Mouse (Mus musculus) liver, embryonic 16.5 days (tissue): ENCODE measurements around the gene Rnf152. TPM values are rescaled to one million over a fixed set of nuclear protein-coding genes. Genes with fewer than 3 reads are reported as not detected.

ENCODE experiments used
- ATAC-seq: fragments of 200-750 bp; cut with Nextera tagmentation; 2 replicates; pipeline ENCODE4 v1.8.0; 2017; ENCODE audit warnings: low read depth, mild to moderate bottlenecking, moderate number of reproducible peaks, moderate library complexity
- H3K27ac ChIP-seq: fragments of 300-500 bp; sonication (generic); 2 replicates; pipeline ENCODE4 v1.5.1; 2014; ENCODE audit warnings: mild to moderate bottlenecking, low read length
- H3K27me3 ChIP-seq: fragments of 300-500 bp; sonication (generic); 2 replicates; pipeline ENCODE4 v1.6.1; 2014; ENCODE audit warnings: low read depth, low read length, mixed read lengths; ENCODE audit not compliant: control insufficient read depth, insufficient read depth
- H3K36me3 ChIP-seq: fragments of 300-500 bp; sonication (generic); 2 replicates; pipeline ENCODE4 v1.6.1; 2014; ENCODE audit warnings: mild to moderate bottlenecking; ENCODE audit not compliant: control insufficient read depth, insufficient read depth
- H3K4me1 ChIP-seq: fragments of 300-500 bp; sonication (generic); 2 replicates; pipeline ENCODE4 v1.6.1; 2014; ENCODE audit warnings: low read depth, low read length, mixed read lengths; ENCODE audit not compliant: control insufficient read depth
- H3K4me2 ChIP-seq: fragments of 300-500 bp; sonication (generic); 2 replicates; pipeline ENCODE4 v1.6.1; 2014; ENCODE audit warnings: low read depth, low read length, mixed read lengths
- H3K4me3 ChIP-seq: fragments of 300-500 bp; sonication (generic); 2 replicates; pipeline ENCODE4 v1.5.1; 2014; ENCODE audit warnings: low read depth, mild to moderate bottlenecking, low read length
- H3K9ac ChIP-seq: fragments of 300-500 bp; sonication (generic); 2 replicates; pipeline ENCODE4 v1.6.1; 2014; ENCODE audit warnings: low read depth, low read length
- H3K9me3 ChIP-seq: fragments of 300-500 bp; sonication (generic); replicated peaks from 2 replicates; pipeline ENCODE4 v1.6.1; 2016; ENCODE audit warnings: low read length; ENCODE audit not compliant: control insufficient read depth
- WGBS: fragments of 180-500 bp; shearing (Covaris S2); extraction: QIAGEN DNeasy Blood & Tissue Kit; methylation state at CpG from one replicate; pipeline ENCODE4 v1.1.7; 2014; ENCODE audit not compliant: insufficient replicate concordance; 5-methylcytosine and 5-hydroxymethylcytosine counted together
- polyA plus RNA-seq: library from polyadenylated mRNA; unstranded; fragments of >200 nt; fragmentation: Nextera tagmentation; extraction: Ambion mirVana; gene quantifications from 2 replicates; pipeline ENCODE4 v1.2.1, GENCODE M21; 2015

Gene Rnf152
- polyA plus RNA-seq, 1 experiment from 2014 or later: 0.19 TPM

DNA sequence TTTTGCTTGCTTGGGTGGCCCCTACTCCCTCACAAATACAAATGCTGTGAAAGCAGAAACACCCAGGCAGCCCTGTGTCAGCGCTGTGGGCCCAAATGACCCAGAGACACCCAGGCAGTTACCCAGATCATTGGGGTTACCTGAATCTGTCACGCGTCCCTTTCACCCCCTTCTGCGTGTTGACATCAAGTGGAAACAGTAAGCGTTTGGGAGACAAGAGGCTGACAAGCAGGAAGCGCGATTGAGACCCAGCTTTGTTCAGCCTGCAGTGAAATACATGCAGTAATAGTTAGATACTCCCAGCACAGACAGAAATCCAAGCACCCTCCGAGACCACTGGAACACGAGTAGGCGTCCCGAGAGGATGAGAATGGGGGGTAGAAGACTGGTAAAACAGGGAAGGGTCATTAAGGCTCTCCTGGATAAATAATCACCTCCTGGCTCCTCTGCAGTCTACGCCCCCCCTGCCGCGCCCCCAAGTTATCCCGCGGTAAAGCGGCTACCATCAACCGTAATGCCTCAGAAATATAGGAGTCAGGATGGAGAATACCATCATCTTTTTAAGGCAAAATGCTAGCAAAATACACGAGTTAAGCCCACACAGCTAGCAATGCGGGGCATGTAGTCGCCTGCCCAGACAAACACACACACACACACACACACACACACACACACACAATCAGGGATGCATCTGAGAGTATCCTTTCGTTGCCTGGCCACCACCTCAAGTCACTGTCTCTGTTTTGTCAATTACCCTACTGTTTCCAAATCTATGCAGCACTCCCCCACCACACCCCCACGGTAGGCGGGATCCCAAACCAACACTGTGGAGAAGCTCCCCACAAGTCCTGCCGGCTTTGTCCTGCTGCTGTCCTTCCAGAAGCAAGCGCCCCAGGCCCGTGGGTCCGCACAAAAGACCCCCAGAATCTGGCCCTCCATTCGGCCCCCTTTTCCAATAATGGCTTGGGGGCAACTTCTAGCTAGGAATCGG lies 1.3 kb downstream of the Rnf152 start:
- 9% methylated on average over 30 of the region's 30 CpGs for WGBS

DNA sequence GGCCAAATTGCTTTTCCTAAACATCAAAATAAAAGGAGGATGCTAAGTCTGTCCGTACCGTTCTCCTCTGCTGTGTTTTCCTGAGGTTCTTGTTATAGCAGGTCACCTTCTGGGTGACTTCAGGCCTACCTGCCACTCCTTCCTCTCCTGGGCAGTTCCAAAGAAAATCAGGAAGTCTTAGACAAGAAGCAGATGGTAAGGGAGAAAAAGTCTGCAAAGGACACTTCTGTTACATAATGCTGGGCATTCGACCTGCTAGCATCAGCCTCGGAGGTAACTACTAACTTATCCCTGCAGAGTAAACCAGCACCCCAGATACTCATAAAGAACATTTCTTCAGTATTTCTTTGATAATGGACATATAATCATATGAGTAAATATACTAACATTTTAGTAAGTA lies 4.7 kb downstream of the Rnf152 start:
- Histone ChIP-seq H3K9ac (no peak overlapping the region), H3K36me3 (no peaks in the 10 kb centered on the region), H3K27ac (no peak overlapping the region), H3K4me3 (no peak overlapping the region), H3K4me1 (no peaks in the 10 kb centered on the region), H3K27me3 (peaks cover 20% of the 10 kb centered on the region), H3K4me2 (no peak overlapping the region), H3K9me3 (no peaks in the 10 kb centered on the region)
- WGBS: 65% methylated on average over 4 of the region's 4 CpGs
- no peak for ATAC-seq

More for the DNA sequence above, 1.3 kb downstream of the Rnf152 start:
- Histone ChIP-seq H3K27ac (no peak overlapping the region), H3K9me3 (no peaks in the 10 kb centered on the region), H3K4me3 (peak overlapping the region; percentile 66), H3K36me3 (no peaks in the 10 kb centered on the region), H3K4me2 (peak overlapping the region; percentile 62), H3K27me3 (peaks cover 26% of the 10 kb centered on the region), H3K4me1 (no peaks in the 10 kb centered on the region), H3K9ac (no peak overlapping the region)
- no peak for ATAC-seq

DNA sequence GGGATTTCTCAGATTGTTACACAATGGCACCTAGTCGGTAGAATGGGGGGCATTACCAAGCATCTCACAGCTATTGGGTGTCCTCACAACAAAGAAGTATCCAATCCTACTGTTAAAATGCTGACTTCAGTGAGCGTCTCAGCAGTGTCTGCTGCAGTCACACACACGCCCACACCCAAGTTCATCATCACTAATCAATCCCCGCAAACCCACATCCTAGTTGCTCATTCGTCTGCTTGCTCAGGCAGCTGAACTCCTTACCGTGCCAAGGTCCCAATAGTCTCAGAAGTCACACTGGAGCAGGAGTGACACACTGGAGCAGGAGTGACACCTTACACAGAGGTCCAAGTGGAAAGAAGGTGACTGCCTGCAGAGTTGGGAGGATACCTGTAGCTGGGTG lies 14.2 kb downstream of the Rnf152 start:
- Histone ChIP-seq H3K36me3 (no peaks in the 10 kb centered on the region), H3K4me1 (no peaks in the 10 kb centered on the region), H3K9ac (no peak overlapping the region), H3K4me3 (no peak overlapping the region), H3K4me2 (no peak overlapping the region), H3K27me3 (no peaks in the 10 kb centered on the region), H3K27ac (no peak overlapping the region), H3K9me3 (no peaks in the 10 kb centered on the region)
- no peak for ATAC-seq
- WGBS: 61% methylated on average over 6 of the region's 6 CpGs

DNA sequence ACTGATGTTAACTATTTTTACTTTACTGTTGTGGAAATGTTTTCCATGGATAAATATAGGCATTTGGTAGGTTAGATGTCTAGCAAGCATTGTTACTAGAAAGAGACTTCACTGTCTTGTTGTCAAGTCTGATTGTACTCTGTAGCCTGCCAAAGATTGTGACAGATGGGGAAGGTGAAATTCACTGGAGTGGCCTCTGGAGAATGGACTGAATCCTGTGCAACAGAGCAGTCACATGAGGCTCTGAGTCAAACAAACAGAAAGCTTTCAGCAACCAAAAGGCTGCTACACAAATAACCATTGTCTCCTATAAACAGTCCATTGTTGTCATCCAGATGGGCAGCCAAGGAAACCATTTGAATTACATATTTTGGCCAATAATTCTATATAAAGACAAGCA lies 15.6 kb downstream of the Rnf152 start:
- no peak overlapping the region for H3K4me3 ChIP-seq
- H3K4me1 ChIP-seq: no peaks in the 10 kb centered on the region
- no peaks in the 10 kb centered on the region for H3K27me3 ChIP-seq
- H3K27ac ChIP-seq: no peak overlapping the region
- H3K36me3 ChIP-seq: no peaks in the 10 kb centered on the region
- H3K4me2 ChIP-seq: no peak overlapping the region
- ATAC-seq: no peak
- no peak overlapping the region for H3K9ac ChIP-seq
- H3K9me3 ChIP-seq: no peaks in the 10 kb centered on the region

DNA sequence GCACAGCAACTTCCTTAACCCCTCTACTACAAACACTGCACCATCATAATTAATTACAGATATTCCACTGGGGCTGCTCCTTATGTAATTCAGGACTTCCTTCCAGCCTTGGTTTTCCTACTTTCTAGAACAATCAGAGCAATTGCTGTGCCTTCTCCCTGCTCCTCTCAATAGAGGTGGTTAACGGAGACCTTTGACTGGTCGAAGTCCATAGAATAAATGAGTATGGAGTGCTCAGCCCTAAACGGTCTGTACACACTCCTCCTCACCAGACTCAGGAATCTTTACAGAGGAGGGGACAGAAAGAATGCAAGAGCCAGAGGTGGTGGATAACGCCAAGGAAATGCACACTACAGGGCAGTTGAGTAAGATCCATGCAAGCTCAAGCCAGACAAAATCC lies 19.1 kb downstream of the Rnf152 start:
- no peak for ATAC-seq
- Histone ChIP-seq H3K4me1 (no peaks in the 10 kb centered on the region), H3K4me2 (no peak overlapping the region), H3K27me3 (no peaks in the 10 kb centered on the region), H3K9ac (no peak overlapping the region), H3K9me3 (no peaks in the 10 kb centered on the region), H3K36me3 (no peaks in the 10 kb centered on the region), H3K4me3 (no peak overlapping the region), H3K27ac (no peak overlapping the region)
- 63% methylated on average over 4 of the region's 4 CpGs for WGBS

DNA sequence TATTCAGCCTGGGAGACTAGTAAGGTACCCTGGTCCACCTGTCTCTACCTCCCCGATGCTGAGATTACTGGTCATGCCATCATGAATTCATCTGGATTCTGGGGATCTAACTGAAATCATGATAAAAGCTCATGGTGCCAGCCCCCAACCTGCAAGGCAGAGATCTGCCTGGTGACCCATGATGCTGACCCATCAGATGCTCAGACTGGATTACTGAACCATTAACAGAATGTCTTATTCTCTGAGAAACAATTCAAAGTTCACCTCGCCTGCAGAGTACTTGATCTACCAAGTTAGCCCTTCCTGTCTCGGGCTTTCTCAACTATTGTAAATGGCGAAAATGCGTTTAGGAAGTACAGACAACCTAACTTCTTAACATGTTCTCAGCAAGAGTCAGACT lies 20.4 kb downstream of the Rnf152 start:
- H3K9ac ChIP-seq: no peak overlapping the region
- no peaks in the 10 kb centered on the region for H3K36me3 ChIP-seq
- no peaks in the 10 kb centered on the region for H3K9me3 ChIP-seq
- WGBS: 63% methylated on average over 5 of the region's 5 CpGs
- no peak overlapping the region for H3K27ac ChIP-seq
- H3K4me3 ChIP-seq: no peak overlapping the region
- no peaks in the 10 kb centered on the region for H3K27me3 ChIP-seq
- H3K4me2 ChIP-seq: no peak overlapping the region
- no peak for ATAC-seq
- no peaks in the 10 kb centered on the region for H3K4me1 ChIP-seq

DNA sequence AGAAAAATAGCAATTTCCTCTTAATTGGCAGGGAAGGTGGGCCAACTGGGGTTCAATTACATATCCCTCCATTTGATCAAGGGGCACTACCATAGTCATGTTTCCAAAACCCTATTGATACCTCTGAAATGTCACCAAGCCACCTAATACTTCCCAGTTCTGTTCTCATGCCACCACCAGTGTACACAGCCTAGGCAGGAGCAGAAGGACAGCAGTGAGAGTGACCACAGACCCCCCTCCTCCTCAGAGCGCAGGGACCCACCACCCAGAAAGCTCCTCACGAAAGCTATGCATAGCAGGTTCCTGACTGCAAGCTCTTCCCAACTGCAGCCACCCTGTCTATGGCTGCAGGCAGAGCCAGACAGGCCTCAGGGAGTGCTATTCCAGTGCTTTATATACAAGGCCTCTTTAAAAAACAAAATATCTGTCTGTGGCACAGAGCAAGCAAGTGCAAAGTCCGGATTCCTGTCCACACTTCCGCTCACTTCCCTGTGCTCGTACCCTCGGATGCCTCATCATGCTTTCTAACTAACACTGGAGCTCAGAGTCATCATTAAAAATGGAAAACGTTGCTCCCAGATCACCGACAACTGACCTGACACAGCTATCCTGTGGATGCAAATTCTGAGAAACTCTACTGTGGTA lies 24.3 kb downstream of the Rnf152 start:
- ATAC-seq: peak; percentile 35; the same call in 1 of the 2 replicates
- no peaks in the 10 kb centered on the region for H3K9me3 ChIP-seq
- H3K4me3 ChIP-seq: no peak overlapping the region
- H3K4me2 ChIP-seq: no peak overlapping the region
- no peaks in the 10 kb centered on the region for H3K4me1 ChIP-seq
- H3K27ac ChIP-seq: no peak overlapping the region
- no peaks in the 10 kb centered on the region for H3K36me3 ChIP-seq
- H3K9ac ChIP-seq: no peak overlapping the region
- WGBS: 63% methylated on average over 8 of the region's 8 CpGs
- no peaks in the 10 kb centered on the region for H3K27me3 ChIP-seq

DNA sequence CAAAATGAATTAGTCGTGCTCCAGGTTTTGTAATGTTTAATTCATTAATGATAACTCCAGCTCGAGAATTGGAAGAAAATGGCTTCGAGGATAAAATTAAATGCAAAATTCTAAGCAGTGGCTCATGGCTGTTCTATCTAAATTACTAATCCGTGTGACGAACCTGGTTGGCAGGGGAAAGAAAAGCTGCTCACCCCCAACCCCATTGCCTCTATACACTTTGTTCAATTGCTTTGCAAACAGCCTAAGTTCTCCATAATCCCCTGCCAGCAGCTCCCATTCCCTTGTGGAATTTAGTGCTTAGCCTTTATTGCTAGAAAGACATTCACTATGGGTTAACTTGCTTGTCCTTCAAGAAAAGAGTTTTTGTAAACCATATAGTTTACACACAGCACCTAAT lies 24.9 kb downstream of the Rnf152 start:
- no peak overlapping the region for H3K27ac ChIP-seq
- no peak overlapping the region for H3K9ac ChIP-seq
- ATAC-seq: no peak
- no peaks in the 10 kb centered on the region for H3K36me3 ChIP-seq
- H3K4me3 ChIP-seq: no peak overlapping the region
- H3K4me1 ChIP-seq: no peaks in the 10 kb centered on the region
- H3K27me3 ChIP-seq: no peaks in the 10 kb centered on the region
- H3K4me2 ChIP-seq: no peak overlapping the region
- WGBS: 48% methylated on average over 5 of the region's 5 CpGs
- no peaks in the 10 kb centered on the region for H3K9me3 ChIP-seq
